In genomic region chr5:72164386-72164785, GRCm38 (mm10) we compare ENCODE assay signal across 33 mouse cellular contexts. TPM values are rescaled to one million over a fixed set of nuclear protein-coding genes. Genes with fewer than 3 reads are reported as not detected.
DNase-seq lines count a peak whose midpoint lies in the region; ATAC-seq and TF ChIP-seq lines count a peak whose summit lies in the region.
"Had no signal": no experiment of that assay in that cellular context is flagged by ENCODE, and none has a peak within 500 bp of the region (broad histone marks: within the 10 kb centered on the region; RNA-seq: fewer than 3 reads in every experiment).

No protein-coding gene starts in this region.

- H3K27me3 ChIP-seq in heart, embryonic 15.5 days, result no peaks in the 10 kb centered on the region
- H3K27me3 ChIP-seq in midbrain, postnatal 0 days (ENCODE audit: insufficient read depth, low read length), result no peaks in the 10 kb centered on the region
- no peaks in the 10 kb centered on the region for H3K27me3 ChIP-seq in midbrain, embryonic 16.5 days (ENCODE audit: control insufficient read depth, insufficient read depth, low read depth, low read length)
- H3K27me3 ChIP-seq in neural tube, embryonic 15.5 days (replicated peaks), result no peaks in the 10 kb centered on the region
- H3K27me3 ChIP-seq: embryonic facial prominence, embryonic 12.5 days; forebrain, embryonic 15.5 days; heart, embryonic 12.5 days; intestine, embryonic 15.5 days; megakaryocyte, embryonic 14.5 days; midbrain, embryonic 13.5 days; Patski had no signal

- no peak overlapping the region for H3K4me3 ChIP-seq in heart, embryonic 15.5 days
- no peak overlapping the region for H3K4me3 ChIP-seq in midbrain, postnatal 0 days (ENCODE audit: low read depth, low read length)
- no peak overlapping the region for H3K4me3 ChIP-seq in midbrain, embryonic 16.5 days (ENCODE audit: low read depth, low read length)
- H3K4me3 ChIP-seq in neural tube, embryonic 15.5 days (replicated peaks), result no peak overlapping the region
- H3K4me3 ChIP-seq: embryonic facial prominence, embryonic 12.5 days; forebrain, embryonic 10.5 days; forebrain, embryonic 15.5 days; heart, adult 2 months; heart, embryonic 12.5 days; hindbrain, embryonic 10.5 days; intestine, embryonic 15.5 days; left cerebral cortex, adult 2 months; megakaryocyte, embryonic 14.5 days; midbrain, embryonic 13.5 days had no signal

- intact Hi-C loops in heart, postnatal 10 days (cut with DNase I), result no loop called here

- no peak for ATAC-seq in heart, embryonic 15.5 days (replicated peaks; ENCODE audit: insufficient number of reproducible peaks, insufficient read depth, low FRiP score, low read depth)
- no peak for ATAC-seq in midbrain, postnatal 0 days (ENCODE audit: low FRiP score)
- ATAC-seq in midbrain, embryonic 16.5 days, result no peak
- no peak for ATAC-seq in neural tube, embryonic 15.5 days (ENCODE audit: low FRiP score)
- ATAC-seq: forebrain, embryonic 15.5 days; hindbrain, embryonic 16.5 days; intestine, embryonic 15.5 days; lung, postnatal 0 days; midbrain, embryonic 13.5 days; Patski had no signal

- peaks cover 26% of the 10 kb centered on the region for H3K4me1 ChIP-seq in heart, embryonic 15.5 days (replicated peaks)
- H3K4me1 ChIP-seq in midbrain, postnatal 0 days (ENCODE audit: insufficient read depth, low read length), result peaks cover 12% of the 10 kb centered on the region; the same call in 1 of the 2 replicates
- H3K4me1 ChIP-seq in midbrain, embryonic 16.5 days (ENCODE audit: control insufficient read depth, insufficient read depth, low read length), result peaks cover 16% of the 10 kb centered on the region
- H3K4me1 ChIP-seq in neural tube, embryonic 15.5 days, result peaks cover 21% of the 10 kb centered on the region

- H3K36me3 ChIP-seq in heart, embryonic 15.5 days, result peaks cover 32% of the 10 kb centered on the region
- peaks cover 15% of the 10 kb centered on the region for H3K36me3 ChIP-seq in midbrain, postnatal 0 days (ENCODE audit: insufficient read depth, low read length)
- H3K36me3 ChIP-seq in midbrain, embryonic 16.5 days (ENCODE audit: control insufficient read depth, insufficient read depth, low read length), result peaks cover 5% of the 10 kb centered on the region
- peaks cover 31% of the 10 kb centered on the region for H3K36me3 ChIP-seq in neural tube, embryonic 15.5 days

- H3K27ac ChIP-seq in heart, embryonic 15.5 days, result no peak overlapping the region
- no peak overlapping the region for H3K27ac ChIP-seq in midbrain, postnatal 0 days (ENCODE audit: low read depth, low read length)
- H3K27ac ChIP-seq in midbrain, embryonic 16.5 days (ENCODE audit: low read length), result no peak overlapping the region
- no peak overlapping the region for H3K27ac ChIP-seq in neural tube, embryonic 15.5 days (replicated peaks)
- H3K27ac ChIP-seq: embryonic facial prominence, embryonic 12.5 days; forebrain, embryonic 10.5 days; forebrain, embryonic 15.5 days; heart, adult 2 months; hindbrain, embryonic 10.5 days; intestine, embryonic 15.5 days; left cerebral cortex, adult 2 months; midbrain, embryonic 13.5 days had no signal

- H3K9ac ChIP-seq in heart, embryonic 15.5 days, result no peak overlapping the region
- H3K9ac ChIP-seq in midbrain, postnatal 0 days (replicated peaks; ENCODE audit: low read length, poor library complexity, severe bottlenecking), result no peak overlapping the region
- no peak overlapping the region for H3K9ac ChIP-seq in midbrain, embryonic 16.5 days (ENCODE audit: low read depth, low read length)
- no peak overlapping the region for H3K9ac ChIP-seq in neural tube, embryonic 15.5 days (replicated peaks)
- H3K9ac ChIP-seq: embryonic facial prominence, embryonic 12.5 days; forebrain, embryonic 15.5 days; heart, embryonic 12.5 days; intestine, embryonic 15.5 days; midbrain, embryonic 13.5 days had no signal

- H3K4me2 ChIP-seq in heart, embryonic 15.5 days, result 0 out of 2 replicates have a peak overlapping the region, but pooled peaks have one; percentile 6
- H3K4me2 ChIP-seq in midbrain, postnatal 0 days (ENCODE audit: low read depth, low read length, poor library complexity, severe bottlenecking), result no peak overlapping the region
- no peak overlapping the region for H3K4me2 ChIP-seq in midbrain, embryonic 16.5 days (ENCODE audit: low read length)
- no peak overlapping the region for H3K4me2 ChIP-seq in neural tube, embryonic 15.5 days
- H3K4me2 ChIP-seq: embryonic facial prominence, embryonic 12.5 days; forebrain, embryonic 15.5 days; heart, embryonic 12.5 days; intestine, embryonic 15.5 days; midbrain, embryonic 13.5 days had no signal

- WGBS in heart, embryonic 15.5 days, result 54% methylated on average over 7 of the region's 7 CpGs
- WGBS in midbrain, postnatal 0 days, result 78% methylated on average over 7 of the region's 7 CpGs
- WGBS in midbrain, embryonic 16.5 days, result 86% methylated on average over 7 of the region's 7 CpGs
- 47% methylated on average over 7 of the region's 7 CpGs for WGBS in neural tube, embryonic 15.5 days

- TF ChIP-seq CTCF in midbrain, postnatal 0 days (IDR thresholded peaks at IDR 0.05), result peak; percentile 51

- DNase-seq in heart, postnatal 10 days, result no peak
- DNase-seq in kidney, postnatal 4 days, result peak; percentile 11 to 18
- no peak for DNase-seq in kidney, adult 18-20 months
- peak; percentile 16 for DNase-seq in midbrain, postnatal 0 days (ENCODE audit: low spot score)
- DNase-seq: adrenal gland, postnatal 10 days; cerebellum, adult 11 months; cerebellum, adult 9-10 months; cerebellum, postnatal 36 days; embryo, embryonic 11 days; gastrocnemius, postnatal 25 days; heart, adult 2 months; heart, postnatal 14 days; kidney, postnatal 10 days; lung, adult 18-20 months; lung, postnatal 4 days; right cerebral cortex, postnatal 4 days; thymus, adult 2 months; thymus, postnatal 36 days had no signal

- H3K9me3 ChIP-seq in heart, embryonic 15.5 days (replicated peaks), result no peaks in the 10 kb centered on the region
- no peaks in the 10 kb centered on the region for H3K9me3 ChIP-seq in midbrain, postnatal 0 days (ENCODE audit: low read length)
- no peaks in the 10 kb centered on the region for H3K9me3 ChIP-seq in midbrain, embryonic 16.5 days (replicated peaks; ENCODE audit: control insufficient read depth, low read length, poor library complexity, severe bottlenecking)
- H3K9me3 ChIP-seq in neural tube, embryonic 15.5 days (replicated peaks), result no peaks in the 10 kb centered on the region
- H3K9me3 ChIP-seq: embryonic facial prominence, embryonic 12.5 days; forebrain, embryonic 10.5 days; forebrain, embryonic 15.5 days; heart, embryonic 12.5 days; hindbrain, embryonic 10.5 days; intestine, embryonic 15.5 days; megakaryocyte, embryonic 14.5 days; midbrain, embryonic 13.5 days had no signal

RNA-seq across cellular contexts. Expression of gene Commd8, which starts 3.6 kb away (rescaled TPM):
- 87.3 and 98.1 TPM in 2 replicates for polyA plus RNA-seq in heart, embryonic 15.5 days (2015; fragmentation: Nextera tagmentation; extraction: Ambion mirVana)
- total RNA-seq in heart, postnatal 10 days (2021), result 10 to 100 TPM; 44.1 to 47.4 TPM
- total RNA-seq in midbrain, postnatal 0 days (2014; rRNA removed), result 23.9 and 34.0 TPM in 2 replicates
- 146 and 151 TPM in 2 replicates for polyA plus RNA-seq in midbrain, postnatal 0 days (2015; fragmentation: Nextera tagmentation; extraction: Ambion mirVana)
- polyA plus RNA-seq in midbrain, embryonic 16.5 days (2015; fragmentation: Nextera tagmentation; extraction: Ambion mirVana), result 155 and 163 TPM in 2 replicates
- 142 and 152 TPM in 2 replicates for polyA plus RNA-seq in neural tube, embryonic 15.5 days (2015; fragmentation: Nextera tagmentation; extraction: Ambion mirVana)

Comparison
In these comparisons a context has a peak if more than half of its experiments do, and no peak if none do; other contexts are left out.
1. DNase-seq: peak in kidney, postnatal 4 days (2 of 2) and midbrain, postnatal 0 days (single experiment); none in heart, postnatal 10 days (0 of 2) and kidney, adult 18-20 months (single experiment).